Mouse (Mus musculus): ENCODE data around the gene 9130409I23Rik. TPM values are rescaled to one million over a fixed set of nuclear protein-coding genes. Genes with fewer than 3 reads are reported as not detected.

Gene 9130409I23Rik
- polyA plus RNA-seq, 1 experiment: not detected

DNA sequence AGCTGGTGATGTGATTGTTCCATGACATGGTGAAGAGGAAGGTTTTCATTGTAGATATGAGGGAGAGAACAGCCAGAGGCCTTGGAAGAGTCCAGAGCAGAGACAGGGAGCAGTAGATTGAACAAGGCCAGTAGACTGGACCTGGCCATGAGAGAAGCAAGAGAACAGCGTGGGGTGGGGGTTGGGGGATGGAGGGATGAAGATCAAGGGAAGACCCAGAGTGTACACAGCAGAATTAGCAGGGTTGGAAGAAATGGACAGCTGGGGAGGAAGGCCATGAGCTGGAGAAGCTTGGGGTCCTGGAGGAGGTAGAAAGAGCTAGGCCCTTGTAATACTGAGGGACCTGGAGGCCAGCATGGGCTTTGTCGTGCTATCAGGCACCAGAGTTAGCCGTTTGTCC is 38.6 kb upstream of the 9130409I23Rik start:
- Histone ChIP-seq H3K27ac (ENCODE audit: insufficient read depth, low read length) (no peak overlapping the region), H3K4me1 (ENCODE audit: control insufficient read depth, insufficient read depth, low read length) (peaks cover 2% of the 10 kb centered on the region; the same call in 1 of the 2 replicates), H3K4me3 (ENCODE audit: insufficient read depth, low read length) (no peak overlapping the region)
- TF ChIP-seq POLR2A (IDR thresholded peaks at IDR 0.05; ENCODE audit: extremely low read depth, insufficient read depth, low read length) (no peak), CTCF (IDR thresholded peaks at IDR 0.05; ENCODE audit: extremely low read depth, insufficient read depth, low read length) (no peak)

DNA sequence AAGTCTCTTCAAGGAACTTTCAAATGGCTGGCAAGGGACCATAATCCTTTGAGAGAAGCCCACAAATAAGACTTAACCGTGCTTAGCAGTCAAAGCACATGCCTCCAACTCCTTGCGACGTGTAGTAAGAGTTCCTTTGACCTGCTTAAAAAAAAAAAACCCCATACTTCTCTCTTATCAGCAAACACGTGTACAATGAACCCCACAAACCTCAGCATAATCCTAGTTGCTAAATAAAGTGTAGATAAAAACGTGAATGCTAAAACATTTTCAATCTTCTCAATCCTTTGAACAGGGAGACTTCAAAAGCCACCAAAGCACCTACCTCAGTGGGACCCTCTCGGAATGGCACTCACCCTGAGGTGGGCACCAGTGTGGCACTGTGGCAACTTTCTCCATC is 37.6 kb upstream of the 9130409I23Rik start:
- peaks cover 2% of the 10 kb centered on the region; the same call in 1 of the 2 replicates for H3K4me1 ChIP-seq (ENCODE audit: control insufficient read depth, insufficient read depth, low read length)

DNA sequence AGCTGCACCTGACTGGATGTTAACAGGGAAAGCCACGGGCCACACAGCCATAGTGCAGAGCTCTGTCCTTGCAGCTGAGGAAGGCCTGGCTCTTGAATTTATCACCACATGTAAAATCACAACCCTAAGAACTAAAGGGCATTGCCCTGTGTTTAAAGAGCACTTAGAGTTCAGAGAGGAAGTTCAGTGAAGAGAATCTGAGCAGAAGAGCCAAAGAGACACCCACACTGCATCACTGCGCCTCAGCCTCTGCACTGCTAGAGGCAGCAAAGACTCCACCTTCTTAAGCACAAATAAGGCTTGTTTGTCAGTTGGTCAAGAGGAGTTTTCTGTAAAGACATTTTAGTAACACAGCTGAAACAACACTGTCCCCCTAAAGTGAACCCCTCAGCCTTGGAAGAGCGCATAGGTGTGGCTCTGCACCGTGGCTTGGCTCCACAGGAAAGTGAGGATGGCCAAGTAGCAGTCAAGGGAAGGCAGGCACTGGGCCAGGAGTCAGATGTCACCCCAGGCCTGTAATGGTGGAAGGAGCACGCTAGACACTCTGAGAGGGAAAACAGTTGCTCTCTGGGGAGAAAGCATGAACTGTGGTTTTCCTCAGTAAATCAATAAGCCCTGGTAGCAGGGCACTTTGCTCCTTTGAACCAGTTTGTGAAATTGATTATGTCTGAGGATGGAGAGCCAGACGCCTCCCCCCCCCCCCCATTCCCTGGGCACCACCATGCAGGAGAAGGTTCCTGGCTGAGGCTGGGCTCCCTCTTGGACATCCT is 36.1 kb upstream of the 9130409I23Rik start:
- H3K4me1 ChIP-seq (ENCODE audit: control insufficient read depth, insufficient read depth, low read length): peaks cover 2% of the 10 kb centered on the region; the same call in 1 of the 2 replicates
- H3K4me3 ChIP-seq (ENCODE audit: insufficient read depth, low read length): no peak overlapping the region
- no peak overlapping the region for H3K27ac ChIP-seq (ENCODE audit: insufficient read depth, low read length)
- TF ChIP-seq CTCF (IDR thresholded peaks at IDR 0.05; ENCODE audit: extremely low read depth, insufficient read depth, low read length) (no peak), POLR2A (IDR thresholded peaks at IDR 0.05; ENCODE audit: extremely low read depth, insufficient read depth, low read length) (no peak)

More for the DNA sequence above, 37.6 kb upstream of the 9130409I23Rik start:
- H3K4me3 ChIP-seq (ENCODE audit: insufficient read depth, low read length): no peak overlapping the region
- no peak overlapping the region for H3K27ac ChIP-seq (ENCODE audit: insufficient read depth, low read length)
- TF ChIP-seq CTCF (IDR thresholded peaks at IDR 0.05; ENCODE audit: extremely low read depth, insufficient read depth, low read length): no peak
- no peak for TF ChIP-seq POLR2A (IDR thresholded peaks at IDR 0.05; ENCODE audit: extremely low read depth, insufficient read depth, low read length)

DNA sequence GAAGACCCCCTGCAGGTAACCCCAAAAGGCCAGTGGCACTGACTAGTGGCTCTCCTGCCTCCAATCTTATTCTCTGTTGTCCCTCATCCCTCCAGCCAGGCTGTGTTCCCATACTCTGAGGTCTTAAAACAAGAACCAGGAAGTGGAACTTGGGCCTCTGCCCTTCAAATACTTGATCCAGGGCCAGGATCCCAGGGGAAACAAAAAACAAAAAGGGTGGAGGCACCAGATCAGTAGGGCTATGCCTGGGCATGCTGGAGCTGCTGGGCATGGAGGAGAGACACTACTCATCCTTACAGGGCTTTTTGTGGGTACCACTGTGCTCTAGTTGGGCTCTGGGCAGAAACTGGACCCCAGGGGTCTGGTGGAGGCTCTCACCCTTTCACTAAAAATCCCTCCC is 35.5 kb upstream of the 9130409I23Rik start:
- no peak overlapping the region for H3K4me3 ChIP-seq (ENCODE audit: insufficient read depth, low read length)
- no peak for TF ChIP-seq POLR2A (IDR thresholded peaks at IDR 0.05; ENCODE audit: extremely low read depth, insufficient read depth, low read length)
- no peak for TF ChIP-seq CTCF (IDR thresholded peaks at IDR 0.05; ENCODE audit: extremely low read depth, insufficient read depth, low read length)
- H3K4me1 ChIP-seq (ENCODE audit: control insufficient read depth, insufficient read depth, low read length): peaks cover 2% of the 10 kb centered on the region; the same call in 1 of the 2 replicates
- peak overlapping the region; percentile 91 for H3K27ac ChIP-seq (ENCODE audit: insufficient read depth, low read length)

DNA sequence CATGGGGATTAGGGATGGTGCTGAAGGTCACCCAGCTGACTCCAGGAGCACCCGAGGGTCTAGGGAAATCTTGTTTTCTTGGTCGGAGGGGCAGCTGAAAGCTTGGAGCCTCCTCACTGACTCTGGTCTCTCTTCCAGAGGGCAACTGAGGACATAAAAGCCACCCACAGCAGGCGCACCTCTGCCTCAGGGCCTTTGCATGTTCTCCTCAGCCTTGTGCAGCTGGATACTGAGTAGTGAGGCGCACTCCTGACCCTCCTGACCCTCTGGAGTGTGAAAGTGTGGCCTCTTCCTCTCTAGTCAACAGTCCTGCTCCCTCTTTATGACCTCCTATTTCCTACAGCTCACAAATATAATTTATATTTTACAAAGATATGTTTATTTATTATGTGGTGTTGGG is 35.0 kb upstream of the 9130409I23Rik start:
- Histone ChIP-seq H3K4me1 (ENCODE audit: control insufficient read depth, insufficient read depth, low read length) (peaks cover 2% of the 10 kb centered on the region; the same call in 1 of the 2 replicates), H3K4me3 (ENCODE audit: insufficient read depth, low read length) (no peak overlapping the region; the same call in 1 of the 2 replicates), H3K27ac (ENCODE audit: insufficient read depth, low read length) (peak overlapping the region; percentile 91)
- no peak for TF ChIP-seq CTCF (IDR thresholded peaks at IDR 0.05; ENCODE audit: extremely low read depth, insufficient read depth, low read length)
- no peak for TF ChIP-seq POLR2A (IDR thresholded peaks at IDR 0.05; ENCODE audit: extremely low read depth, insufficient read depth, low read length)

DNA sequence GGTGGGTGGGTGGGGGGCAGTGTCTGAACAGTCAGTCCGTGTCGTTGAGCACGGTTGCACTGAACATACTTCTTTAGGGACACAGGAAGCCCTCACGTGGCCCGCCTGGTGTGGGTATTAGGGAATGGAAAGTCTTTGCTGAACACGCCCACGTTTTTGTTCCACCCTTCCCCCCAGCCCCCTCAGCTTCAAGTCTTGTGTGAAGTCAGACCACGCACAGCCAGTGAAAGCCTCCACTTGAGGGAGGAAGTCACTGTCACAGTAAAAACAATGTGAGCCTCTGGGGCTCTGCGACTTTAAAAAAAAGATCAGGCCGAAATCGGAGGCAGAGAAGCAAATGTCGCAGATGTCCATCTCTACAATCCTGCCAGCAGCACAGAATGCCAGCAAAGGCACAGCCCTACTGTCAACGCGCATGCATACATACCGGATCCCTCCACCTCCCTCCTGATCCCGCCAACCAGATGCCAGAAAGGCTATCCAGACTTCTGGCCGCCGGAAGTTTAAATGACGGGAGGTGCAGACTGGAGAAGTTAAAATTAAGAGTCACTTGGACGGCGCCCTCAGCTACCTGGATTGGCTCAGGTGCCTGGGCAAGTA is 34.4 kb upstream of the 9130409I23Rik start:
- peak; percentile 47; the same call in 1 of the 2 replicates for TF ChIP-seq POLR2A (IDR thresholded peaks at IDR 0.05; ENCODE audit: extremely low read depth, insufficient read depth, low read length)
- TF ChIP-seq CTCF (IDR thresholded peaks at IDR 0.05; ENCODE audit: extremely low read depth, insufficient read depth, low read length): no peak
- H3K4me1 ChIP-seq (ENCODE audit: control insufficient read depth, insufficient read depth, low read length): peaks cover 2% of the 10 kb centered on the region; the same call in 1 of the 2 replicates
- peak overlapping the region; percentile 46 for H3K4me3 ChIP-seq (ENCODE audit: insufficient read depth, low read length)
- H3K27ac ChIP-seq (ENCODE audit: insufficient read depth, low read length): no peak overlapping the region

DNA sequence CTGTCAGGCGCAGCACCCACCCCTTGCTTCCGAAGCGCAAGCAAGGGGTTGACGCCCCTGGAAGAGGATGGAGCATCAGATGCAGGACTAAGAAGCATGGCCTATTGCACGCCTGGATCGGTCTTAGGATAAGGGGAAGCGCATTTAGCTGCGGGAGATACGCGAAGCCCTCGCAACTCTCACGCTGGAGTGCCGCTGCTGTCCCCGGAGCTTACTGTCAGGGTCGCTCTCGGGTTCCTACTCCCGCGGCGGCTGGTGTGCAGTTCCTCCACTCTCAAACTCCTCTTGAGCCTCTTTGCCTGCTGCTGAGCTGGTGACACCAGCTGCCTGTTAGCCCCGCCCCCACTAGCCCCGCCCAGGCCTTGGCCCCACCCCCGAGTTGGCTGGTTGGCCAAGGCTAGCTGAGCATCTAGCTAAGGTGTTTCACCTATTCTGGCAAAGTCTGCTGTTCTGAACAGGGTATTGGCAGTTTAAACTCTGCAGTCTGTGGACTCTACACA is 33.8 kb upstream of the 9130409I23Rik start:
- Histone ChIP-seq H3K27ac (ENCODE audit: insufficient read depth, low read length) (no peak overlapping the region), H3K4me1 (ENCODE audit: control insufficient read depth, insufficient read depth, low read length) (peaks cover 2% of the 10 kb centered on the region; the same call in 1 of the 2 replicates), H3K4me3 (ENCODE audit: insufficient read depth, low read length) (peak overlapping the region; percentile 46)
- TF ChIP-seq POLR2A (IDR thresholded peaks at IDR 0.05; ENCODE audit: extremely low read depth, insufficient read depth, low read length) (peak; percentile 73), CTCF (IDR thresholded peaks at IDR 0.05; ENCODE audit: extremely low read depth, insufficient read depth, low read length) (no peak)

DNA sequence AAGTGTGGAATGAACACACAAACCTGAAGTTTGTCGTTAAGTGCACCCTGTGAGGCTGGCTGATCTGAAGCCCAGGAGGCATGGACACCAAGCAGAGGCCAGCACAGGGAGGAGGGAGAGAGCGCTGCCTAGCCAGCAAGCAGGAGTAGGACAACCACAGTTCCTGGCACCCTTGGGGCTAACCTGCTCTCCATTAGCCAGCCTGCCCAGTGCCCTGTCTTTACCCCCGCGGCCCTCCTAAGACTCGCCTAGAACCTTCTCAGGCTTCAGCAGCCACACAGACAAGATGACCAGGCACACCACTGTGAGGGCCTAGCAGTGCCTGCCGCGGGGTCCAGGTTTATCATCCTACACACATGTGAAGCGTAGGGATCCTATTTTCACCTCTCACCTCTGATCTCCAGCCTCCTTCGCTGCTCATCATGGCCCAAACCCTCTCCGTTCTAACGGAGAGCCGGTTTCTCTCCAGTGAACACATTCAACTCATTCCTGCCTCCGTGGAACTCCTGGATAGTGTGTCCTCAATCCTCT is 33.1 kb upstream of the 9130409I23Rik start:
- H3K4me1 ChIP-seq (ENCODE audit: control insufficient read depth, insufficient read depth, low read length): peaks cover 2% of the 10 kb centered on the region; the same call in 1 of the 2 replicates
- no peak overlapping the region for H3K4me3 ChIP-seq (ENCODE audit: insufficient read depth, low read length)
- TF ChIP-seq CTCF (IDR thresholded peaks at IDR 0.05; ENCODE audit: extremely low read depth, insufficient read depth, low read length) (no peak), POLR2A (IDR thresholded peaks at IDR 0.05; ENCODE audit: extremely low read depth, insufficient read depth, low read length) (no peak)
- no peak overlapping the region for H3K27ac ChIP-seq (ENCODE audit: insufficient read depth, low read length)

DNA sequence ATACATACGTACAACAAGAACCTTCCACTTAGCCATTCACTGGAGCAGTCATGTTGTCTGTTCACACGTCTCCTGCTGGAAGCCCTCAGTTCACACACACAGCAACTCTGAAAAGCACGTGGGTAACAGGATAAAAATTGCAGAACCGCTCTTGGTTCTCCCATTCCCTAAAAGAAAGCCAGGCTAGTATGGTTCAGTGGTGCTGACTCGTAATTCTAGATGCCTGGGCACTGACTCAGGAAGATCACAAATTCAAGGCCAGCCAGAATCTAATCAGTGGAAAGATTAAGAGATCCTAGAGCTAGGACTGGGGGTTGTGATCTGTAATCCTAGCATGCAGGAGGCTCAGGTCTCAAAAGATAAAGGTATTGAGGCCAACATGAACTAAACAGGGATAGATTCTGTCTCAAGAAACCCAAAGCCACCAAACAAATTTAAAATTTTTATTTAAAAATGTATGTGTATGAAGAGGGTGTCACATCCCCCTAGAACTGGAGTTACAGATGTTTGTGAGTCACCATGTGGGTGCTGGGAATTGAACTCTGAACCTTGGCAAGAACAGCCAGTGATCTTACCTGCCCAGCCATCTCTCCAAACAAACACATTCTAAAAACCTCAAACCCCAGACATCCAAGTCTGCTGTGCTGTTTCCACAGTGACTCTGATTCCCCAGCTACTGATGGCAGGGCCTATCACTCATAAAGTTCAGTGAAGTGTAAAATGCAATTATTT is 30.1 kb upstream of the 9130409I23Rik start, which contains the start of gene Ephx1:
Ephx1 (minus strand) TSS at position 149 of the 732 bp plus-strand sequence.
- no peak within 1 kb of the TSS for H3K27ac ChIP-seq (ENCODE audit: insufficient read depth, low read length)
- TF ChIP-seq CTCF (IDR thresholded peaks at IDR 0.05; ENCODE audit: extremely low read depth, insufficient read depth, low read length) (no peak), POLR2A (IDR thresholded peaks at IDR 0.05; ENCODE audit: extremely low read depth, insufficient read depth, low read length) (no peak)
- H3K4me1 ChIP-seq (ENCODE audit: control insufficient read depth, insufficient read depth, low read length): no peaks in the 10 kb centered on the region
- no peak within 1 kb of the TSS for H3K4me3 ChIP-seq (ENCODE audit: insufficient read depth, low read length)
